Mouse (Mus musculus): ENCODE results near the gene Gm4216.
"Not testable (repeated sequence)": the region's sequence is repeated elsewhere in the genome, so short reads cannot be mapped to it uniquely, and the experiment has no call there.

- not testable (repeated sequence) for TF ChIP-seq CTCF (IDR thresholded peaks at IDR 0.05; ENCODE audit: control insufficient read depth, insufficient read depth, insufficient read length); MAX (IDR thresholded peaks at IDR 0.05)
Observed at GRCm38 (mm10) chr7:23019823-23020222, at the start of gene Gm4216.
